Mouse (Mus musculus): ENCODE data around the gene Gdf3. TPM values are rescaled to one million over a fixed set of nuclear protein-coding genes. Genes with fewer than 3 reads are reported as not detected.

Gene Gdf3
- total and polyA plus RNA-seq, 3 experiments, result not detected

DNA sequence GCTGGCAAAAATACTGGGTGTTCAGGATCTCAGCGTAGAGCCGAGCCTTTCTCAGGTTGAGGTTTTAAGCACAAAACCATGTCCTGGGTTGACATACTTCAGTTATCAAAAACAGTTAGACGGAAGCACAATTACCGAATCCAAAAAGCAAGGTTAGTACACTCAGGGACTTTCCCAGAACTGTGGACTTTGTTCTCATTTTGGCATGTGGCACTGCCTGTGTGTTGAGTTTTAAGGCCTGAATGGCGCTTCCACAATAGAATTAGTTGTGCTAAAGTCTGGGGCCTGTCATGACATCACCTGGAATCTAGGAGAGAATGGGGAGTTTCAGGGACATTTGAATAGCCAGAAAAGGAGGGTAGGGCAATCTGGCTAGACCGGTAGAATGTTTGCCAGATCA is 11.5 kb downstream of the Gdf3 start:
- Histone ChIP-seq H3K79me2 (replicated peaks; ENCODE audit: control insufficient read depth, insufficient read depth, low read length) (no peaks in the 10 kb centered on the region), H3K9ac (ENCODE audit: low read depth, low read length) (peak overlapping the region; percentile 23; the same call in 1 of the 2 replicates), H3K27ac (peak overlapping the region; percentile 38), H3K36me3 (ENCODE audit: control insufficient read depth, insufficient read depth, low read length) (peaks cover 6% of the 10 kb centered on the region), H3K4me3 (no peak overlapping the region), H3K27me3 (ENCODE audit: control insufficient read depth, insufficient read depth, low read length) (no peaks in the 10 kb centered on the region), H3K4me1 (ENCODE audit: control insufficient read depth, insufficient read depth, low read length) (peaks cover 3% of the 10 kb centered on the region; the same call in 1 of the 2 replicates)
- 43% methylated on average over 6 of the region's 6 CpGs for whole genome bisulfite sequencing
- DNase-seq, result no peak
- TF ChIP-seq POLR2A (IDR thresholded peaks at IDR 0.05; ENCODE audit: insufficient read depth, low read depth, low read length) (no peak), CTCF (IDR thresholded peaks at IDR 0.05) (no peak), EP300 (IDR thresholded peaks at IDR 0.05; ENCODE audit: insufficient read depth, low read depth, low read length) (no peak)
- intact Hi-C loops (cut with DNase I), result no loop called here

DNA sequence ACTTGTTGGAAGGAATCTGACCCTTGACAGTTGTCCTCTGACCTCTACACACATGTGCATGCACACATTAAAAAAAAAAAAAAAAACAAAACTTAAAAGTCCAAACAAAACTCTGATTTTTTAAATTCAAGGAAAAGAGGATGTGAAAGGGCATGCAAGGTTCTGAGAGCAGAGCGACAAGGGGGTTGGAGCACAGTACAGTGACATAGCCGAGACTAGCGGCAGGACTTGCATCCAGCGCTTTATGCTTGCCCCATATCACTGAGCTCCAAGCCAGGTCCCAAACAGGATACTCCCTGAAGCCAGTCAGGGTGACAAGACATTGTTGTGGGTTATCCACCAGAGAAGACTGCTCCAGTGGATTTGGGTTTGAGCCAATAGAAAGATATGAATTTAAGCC is 11.9 kb downstream of the Gdf3 start:
- Histone ChIP-seq H3K36me3 (ENCODE audit: control insufficient read depth, insufficient read depth, low read length) (peaks cover 6% of the 10 kb centered on the region), H3K27ac (peak overlapping the region; percentile 38; the same call in 1 of the 2 replicates), H3K4me3 (no peak overlapping the region), H3K9ac (ENCODE audit: low read depth, low read length) (no peak overlapping the region), H3K79me2 (replicated peaks; ENCODE audit: control insufficient read depth, insufficient read depth, low read length) (no peaks in the 10 kb centered on the region), H3K4me1 (ENCODE audit: control insufficient read depth, insufficient read depth, low read length) (peaks cover 3% of the 10 kb centered on the region; the same call in 1 of the 2 replicates), H3K27me3 (ENCODE audit: control insufficient read depth, insufficient read depth, low read length) (no peaks in the 10 kb centered on the region)
- 66% methylated on average over 4 of the region's 4 CpGs for WGBS
- TF ChIP-seq CTCF (IDR thresholded peaks at IDR 0.05), result no peak
- TF ChIP-seq POLR2A (IDR thresholded peaks at IDR 0.05; ENCODE audit: insufficient read depth, low read depth, low read length), result no peak
- no peak for TF ChIP-seq EP300 (IDR thresholded peaks at IDR 0.05; ENCODE audit: insufficient read depth, low read depth, low read length)
- peak in 1 of 2 experiments; percentile 21 for DNase-seq
- intact Hi-C loops (cut with DNase I), result no loop called here

GRCm38 (mm10) chr6:122596608-122597007 is 13.3 kb downstream of the Gdf3 start:
- H3K4me1 ChIP-seq (ENCODE audit: control insufficient read depth, insufficient read depth, low read length), result peaks cover 3% of the 10 kb centered on the region; the same call in 1 of the 2 replicates

GRCm38 (mm10) chr6:122595637-122596036 is 14.2 kb downstream of the Gdf3 start:
- no peak overlapping the region for H3K27ac ChIP-seq
- DNase-seq, result peak in 1 of 2 experiments; percentile 31

More at GRCm38 (mm10) chr6:122596608-122597007, 13.3 kb downstream of the Gdf3 start:
- H3K27ac ChIP-seq, result no peak overlapping the region
- H3K79me2 ChIP-seq (replicated peaks; ENCODE audit: control insufficient read depth, insufficient read depth, low read length), result no peaks in the 10 kb centered on the region
- DNase-seq, result no peak
- no peak overlapping the region for H3K4me3 ChIP-seq
- 66% methylated on average over 7 of the region's 7 CpGs for WGBS
- no peaks in the 10 kb centered on the region for H3K27me3 ChIP-seq (ENCODE audit: control insufficient read depth, insufficient read depth, low read length)
- intact Hi-C loops (cut with DNase I), result no loop called here
- TF ChIP-seq POLR2A (IDR thresholded peaks at IDR 0.05; ENCODE audit: insufficient read depth, low read depth, low read length), result no peak
- TF ChIP-seq CTCF (IDR thresholded peaks at IDR 0.05), result no peak
- no peak for TF ChIP-seq EP300 (IDR thresholded peaks at IDR 0.05; ENCODE audit: insufficient read depth, low read depth, low read length)
- peaks cover 6% of the 10 kb centered on the region for H3K36me3 ChIP-seq (ENCODE audit: control insufficient read depth, insufficient read depth, low read length)
- H3K9ac ChIP-seq (ENCODE audit: low read depth, low read length), result no peak overlapping the region

GRCm38 (mm10) chr6:122592905-122593304 is 17.0 kb downstream of the Gdf3 start:
- no peak overlapping the region for H3K27ac ChIP-seq
- no peak for DNase-seq
- H3K4me1 ChIP-seq (ENCODE audit: control insufficient read depth, insufficient read depth, low read length), result no peaks in the 10 kb centered on the region; the same call in 1 of the 2 replicates
- no peaks in the 10 kb centered on the region; the same call in 1 of the 2 replicates for H3K36me3 ChIP-seq (ENCODE audit: control insufficient read depth, insufficient read depth, low read length)
- no peak overlapping the region for H3K9ac ChIP-seq (ENCODE audit: low read depth, low read length)
- TF ChIP-seq CTCF (IDR thresholded peaks at IDR 0.05) (peak; percentile 23; the same call in 1 of the 2 replicates), POLR2A (IDR thresholded peaks at IDR 0.05; ENCODE audit: insufficient read depth, low read depth, low read length) (no peak)
- no peaks in the 10 kb centered on the region for H3K27me3 ChIP-seq (ENCODE audit: control insufficient read depth, insufficient read depth, low read length)
- intact Hi-C loops (cut with DNase I), result no loop called here
- H3K79me2 ChIP-seq (replicated peaks; ENCODE audit: control insufficient read depth, insufficient read depth, low read length), result no peaks in the 10 kb centered on the region
- no peak overlapping the region for H3K4me3 ChIP-seq
- WGBS, result 92% methylated on average over 2 of the region's 2 CpGs

More at GRCm38 (mm10) chr6:122595637-122596036, 14.2 kb downstream of the Gdf3 start:
- H3K79me2 ChIP-seq (replicated peaks; ENCODE audit: control insufficient read depth, insufficient read depth, low read length), result no peaks in the 10 kb centered on the region
- no peak overlapping the region for H3K4me3 ChIP-seq
- no peaks in the 10 kb centered on the region for H3K27me3 ChIP-seq (ENCODE audit: control insufficient read depth, insufficient read depth, low read length)
- peaks cover 6% of the 10 kb centered on the region for H3K36me3 ChIP-seq (ENCODE audit: control insufficient read depth, insufficient read depth, low read length)
- peaks cover 3% of the 10 kb centered on the region; the same call in 1 of the 2 replicates for H3K4me1 ChIP-seq (ENCODE audit: control insufficient read depth, insufficient read depth, low read length)
- intact Hi-C loops (cut with DNase I), result loop anchor here (1.0 kb wide), 1 partner anchor 38 kb away; no protein-coding TSS in a partner anchor
- H3K9ac ChIP-seq (ENCODE audit: low read depth, low read length), result no peak overlapping the region
- TF ChIP-seq POLR2A (IDR thresholded peaks at IDR 0.05; ENCODE audit: insufficient read depth, low read depth, low read length) (no peak), CTCF (IDR thresholded peaks at IDR 0.05) (peak; percentile 71)
- WGBS, result 11% methylated on average over 7 of the region's 7 CpGs

DNA sequence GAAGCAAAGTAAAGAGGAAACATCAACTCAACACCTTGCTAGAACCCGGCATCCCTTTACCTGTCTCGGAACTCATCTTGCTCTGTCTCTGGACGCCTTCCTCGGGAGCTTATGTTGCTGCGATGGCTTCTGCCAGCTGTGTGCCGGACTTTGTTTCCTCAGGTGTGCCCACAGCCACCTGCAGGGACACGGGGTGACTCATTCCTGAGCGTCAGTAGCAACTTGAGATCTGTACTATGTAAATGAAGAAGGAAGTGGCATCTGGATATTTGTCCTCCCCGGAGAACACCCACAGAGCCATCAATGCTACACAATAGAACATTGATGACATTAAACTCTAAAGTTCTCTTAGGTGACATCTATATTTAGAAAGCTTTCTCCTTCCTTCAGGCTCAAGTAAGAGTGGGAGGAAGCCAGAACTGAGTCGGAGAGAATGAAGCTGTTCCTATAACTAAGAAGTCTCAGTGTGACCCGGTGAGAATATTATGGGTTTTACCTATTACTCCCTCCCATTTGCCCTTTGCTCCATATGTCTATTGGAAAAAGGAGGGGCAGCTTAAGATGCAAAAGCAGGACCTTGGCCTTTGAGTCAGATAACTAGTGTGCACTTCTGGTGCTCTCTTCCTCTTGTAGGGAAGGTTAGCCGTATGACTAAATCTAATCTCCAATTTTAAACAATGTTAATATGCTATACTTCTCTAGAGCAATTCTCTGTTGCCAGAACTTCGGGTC is 18.7 kb downstream of the Gdf3 start:
- WGBS, result 76% methylated on average over 13 of the region's 13 CpGs
- H3K4me3 ChIP-seq, result no peak overlapping the region
- H3K36me3 ChIP-seq (ENCODE audit: control insufficient read depth, insufficient read depth, low read length), result no peaks in the 10 kb centered on the region; the same call in 1 of the 2 replicates
- no peaks in the 10 kb centered on the region for H3K79me2 ChIP-seq (replicated peaks; ENCODE audit: control insufficient read depth, insufficient read depth, low read length)
- no peak for TF ChIP-seq CTCF (IDR thresholded peaks at IDR 0.05)
- no peak for TF ChIP-seq EP300 (IDR thresholded peaks at IDR 0.05; ENCODE audit: insufficient read depth, low read depth, low read length)
- TF ChIP-seq POLR2A (IDR thresholded peaks at IDR 0.05; ENCODE audit: insufficient read depth, low read depth, low read length), result no peak
- intact Hi-C loops (cut with DNase I), result no loop called here
- H3K27ac ChIP-seq, result no peak overlapping the region
- H3K9ac ChIP-seq (ENCODE audit: low read depth, low read length), result no peak overlapping the region
- DNase-seq, result no peak
- H3K27me3 ChIP-seq (ENCODE audit: control insufficient read depth, insufficient read depth, low read length), result no peaks in the 10 kb centered on the region
- no peaks in the 10 kb centered on the region for H3K4me1 ChIP-seq (ENCODE audit: control insufficient read depth, insufficient read depth, low read length)
